Mouse (Mus musculus): ENCODE measurements around the gene Naa80. TPM values are rescaled to one million over a fixed set of nuclear protein-coding genes. Genes with fewer than 3 reads are reported as not detected.
A peak's percentile ranks its signal among the peaks of the same experiment; 100 is the strongest.

The Naa80 gene
- polyA plus RNA-seq, 1 experiment from 2014 or later = 15.2 TPM

DNA sequence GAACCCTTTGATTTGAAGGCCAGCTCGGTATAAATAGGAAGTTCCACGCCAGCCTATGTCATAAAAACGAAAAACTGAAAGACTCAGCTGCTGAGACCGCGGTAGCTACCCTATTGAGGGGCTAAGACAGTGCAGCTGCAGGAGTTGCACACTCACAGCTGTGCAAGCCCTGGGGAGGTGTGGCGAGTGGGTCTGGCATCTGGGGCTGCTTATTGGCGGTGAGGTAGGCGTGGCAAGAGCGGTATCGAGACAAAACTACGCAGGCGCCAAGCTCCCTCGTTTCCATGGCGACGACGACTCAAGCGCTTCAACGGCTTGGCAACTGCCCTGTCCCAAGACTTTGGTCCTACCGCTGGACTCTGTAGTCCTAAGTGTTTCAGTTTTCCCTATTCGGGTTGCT is 31.7 kb upstream of the Naa80 start, which contains the start of gene Zmynd10:
Gene Zmynd10 (plus strand): TSS at position 273 of the 400 bp plus-strand sequence.
- peaks cover 31% of the 10 kb centered on the region for H3K4me1 ChIP-seq (ENCODE audit: control insufficient read depth, insufficient read depth, low read length)
- H3K4me2 ChIP-seq = peak within 1 kb of the TSS; percentile 55
- H3K27ac ChIP-seq (ENCODE audit: low read depth, low read length) = no peak within 1 kb of the TSS

DNA sequence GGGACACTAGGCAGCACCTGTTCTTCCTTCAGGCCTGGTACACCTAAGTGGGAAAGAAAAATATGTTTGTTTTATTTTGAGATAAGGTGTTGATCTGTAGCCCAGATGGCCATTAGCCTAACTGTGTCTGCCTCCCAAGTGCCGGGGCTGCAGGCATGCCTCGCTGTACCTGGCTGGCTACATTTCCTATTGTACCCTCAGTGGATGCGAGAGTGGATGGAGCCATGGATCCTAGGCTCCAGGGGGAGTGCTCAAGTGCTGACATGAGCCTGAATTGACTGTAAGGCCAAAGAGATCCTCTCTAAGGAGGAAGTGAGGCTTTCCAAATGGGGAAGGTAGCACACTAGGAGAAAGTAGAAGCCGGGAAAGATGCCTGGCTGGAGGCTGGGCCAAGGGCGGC is 30.7 kb upstream of the Naa80 start:
- no peak overlapping the region for H3K9ac ChIP-seq (ENCODE audit: low read depth, low read length)
- H3K27me3 ChIP-seq (ENCODE audit: control insufficient read depth, insufficient read depth, low read length) = peaks cover 30% of the 10 kb centered on the region
- no peak overlapping the region for H3K4me3 ChIP-seq (ENCODE audit: low read depth, low read length)
- peaks cover 33% of the 10 kb centered on the region for H3K4me1 ChIP-seq (ENCODE audit: control insufficient read depth, insufficient read depth, low read length)
- H3K4me2 ChIP-seq = no peak overlapping the region
- no peak overlapping the region for H3K27ac ChIP-seq (ENCODE audit: low read depth, low read length)
- WGBS (ENCODE audit: insufficient replicate concordance) = 70% methylated on average over 5 of the region's 5 CpGs
- no peaks in the 10 kb centered on the region for H3K36me3 ChIP-seq (ENCODE audit: control insufficient read depth, insufficient read depth, low read length)
- no peaks in the 10 kb centered on the region for H3K9me3 ChIP-seq (replicated peaks; ENCODE audit: control insufficient read depth, low read length)
- ATAC-seq (replicated peaks; ENCODE audit: insufficient number of reproducible peaks, low FRiP score, low TSS enrichment) = no peak

More for the DNA sequence above, 31.7 kb upstream of the Naa80 start, which contains the start of gene Zmynd10:
- Histone ChIP-seq H3K4me3 (ENCODE audit: low read depth, low read length) (peak within 1 kb of the TSS; percentile 17), H3K9me3 (replicated peaks; ENCODE audit: control insufficient read depth, low read length) (no peaks in the 10 kb centered on the region), H3K9ac (ENCODE audit: low read depth, low read length) (peak within 1 kb of the TSS; percentile 6; the same call in 1 of the 2 replicates), H3K27me3 (ENCODE audit: control insufficient read depth, insufficient read depth, low read length) (peaks cover 30% of the 10 kb centered on the region), H3K36me3 (ENCODE audit: control insufficient read depth, insufficient read depth, low read length) (no peaks in the 10 kb centered on the region)
- WGBS (ENCODE audit: insufficient replicate concordance) = 5% methylated on average over 20 of the region's 20 CpGs
- peak; percentile 44; the same call in 1 of the 2 replicates for ATAC-seq (replicated peaks; ENCODE audit: insufficient number of reproducible peaks, low FRiP score, low TSS enrichment)

DNA sequence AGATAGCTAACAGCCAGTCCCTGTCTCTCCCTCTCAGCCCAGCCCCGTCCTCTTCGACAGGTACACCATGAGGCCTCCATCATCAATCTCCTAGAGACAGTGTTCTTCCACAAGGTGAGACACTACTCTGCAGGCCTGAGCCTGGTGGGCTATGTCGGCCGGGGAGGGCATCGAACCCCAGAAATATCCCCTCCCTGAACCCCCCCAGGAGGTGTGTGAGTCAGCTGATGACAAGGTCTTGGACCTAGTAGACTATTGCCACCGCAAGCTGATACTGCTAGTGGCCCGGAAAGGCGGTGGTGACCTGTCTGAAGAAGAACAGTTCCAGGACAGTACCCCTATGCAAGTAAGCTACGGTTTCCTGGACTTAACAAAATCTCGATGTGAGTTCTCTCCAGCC is 29.9 kb upstream of the Naa80 start:
- H3K36me3 ChIP-seq (ENCODE audit: control insufficient read depth, insufficient read depth, low read length) = no peaks in the 10 kb centered on the region
- 86% methylated on average over 10 of the region's 10 CpGs for WGBS (ENCODE audit: insufficient replicate concordance)
- no peak overlapping the region for H3K9ac ChIP-seq (ENCODE audit: low read depth, low read length)
- peaks cover 30% of the 10 kb centered on the region for H3K27me3 ChIP-seq (ENCODE audit: control insufficient read depth, insufficient read depth, low read length)
- no peaks in the 10 kb centered on the region for H3K9me3 ChIP-seq (replicated peaks; ENCODE audit: control insufficient read depth, low read length)
- H3K27ac ChIP-seq (ENCODE audit: low read depth, low read length) = no peak overlapping the region
- peaks cover 40% of the 10 kb centered on the region for H3K4me1 ChIP-seq (ENCODE audit: control insufficient read depth, insufficient read depth, low read length)
- no peak overlapping the region for H3K4me2 ChIP-seq
- H3K4me3 ChIP-seq (ENCODE audit: low read depth, low read length) = no peak overlapping the region
- no peak for ATAC-seq (replicated peaks; ENCODE audit: insufficient number of reproducible peaks, low FRiP score, low TSS enrichment)

DNA sequence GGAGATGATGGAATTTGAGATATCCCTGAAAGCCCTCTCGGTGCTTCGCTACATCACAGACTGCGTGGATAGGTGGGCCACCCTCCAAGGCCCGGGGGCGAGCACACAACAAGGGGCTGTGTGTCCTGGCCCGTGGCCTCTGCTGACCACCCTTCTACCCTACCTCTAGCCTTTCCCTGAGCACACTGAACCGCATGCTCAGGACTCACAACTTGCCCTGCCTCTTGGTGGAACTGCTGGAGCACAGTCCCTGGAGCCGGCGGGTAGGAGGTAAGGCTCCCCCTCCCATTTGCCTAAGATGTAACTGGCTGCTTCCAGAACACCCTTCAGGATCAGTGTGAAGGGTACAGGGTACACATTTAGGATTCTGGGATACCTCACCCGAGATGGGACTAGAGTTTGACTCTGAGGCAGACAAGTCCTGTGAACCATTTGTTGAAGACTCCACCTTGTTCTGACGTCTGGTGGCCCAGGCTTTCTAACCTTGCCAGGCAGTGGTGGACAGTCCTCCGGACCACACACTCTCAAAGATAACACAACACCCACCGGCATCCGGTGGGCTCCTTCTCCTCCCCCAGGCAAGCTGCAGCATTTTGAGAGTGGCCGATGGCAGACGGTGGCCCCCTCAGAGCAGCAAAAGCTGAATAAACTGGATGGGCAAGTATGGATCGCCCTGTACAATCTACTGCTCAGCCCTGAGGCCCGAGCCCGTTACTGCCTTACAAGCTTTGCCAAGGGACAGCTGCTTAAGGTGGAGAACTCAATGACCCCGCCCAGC is 29.2 kb upstream of the Naa80 start:
- H3K36me3 ChIP-seq (ENCODE audit: control insufficient read depth, insufficient read depth, low read length) = no peaks in the 10 kb centered on the region
- H3K4me3 ChIP-seq (ENCODE audit: low read depth, low read length) = no peak overlapping the region
- H3K4me1 ChIP-seq (ENCODE audit: control insufficient read depth, insufficient read depth, low read length) = peaks cover 42% of the 10 kb centered on the region
- H3K27ac ChIP-seq (ENCODE audit: low read depth, low read length) = no peak overlapping the region
- no peak for ATAC-seq (replicated peaks; ENCODE audit: insufficient number of reproducible peaks, low FRiP score, low TSS enrichment)
- H3K4me2 ChIP-seq = no peak overlapping the region
- H3K9me3 ChIP-seq (replicated peaks; ENCODE audit: control insufficient read depth, low read length) = no peaks in the 10 kb centered on the region
- no peak overlapping the region for H3K9ac ChIP-seq (ENCODE audit: low read depth, low read length)
- 73% methylated on average over 20 of the region's 20 CpGs for WGBS (ENCODE audit: insufficient replicate concordance)
- H3K27me3 ChIP-seq (ENCODE audit: control insufficient read depth, insufficient read depth, low read length) = peaks cover 30% of the 10 kb centered on the region

GRCm38 (mm10) chr9:107550491-107551116 is 28.1 kb upstream of the Naa80 start:
- peaks cover 42% of the 10 kb centered on the region for H3K4me1 ChIP-seq (ENCODE audit: control insufficient read depth, insufficient read depth, low read length)
- peak overlapping the region; percentile 56 for H3K4me3 ChIP-seq (ENCODE audit: low read depth, low read length)
- peak overlapping the region; percentile 98 for H3K4me2 ChIP-seq
- H3K36me3 ChIP-seq (ENCODE audit: control insufficient read depth, insufficient read depth, low read length) = no peaks in the 10 kb centered on the region
- H3K27ac ChIP-seq (ENCODE audit: low read depth, low read length) = no peak overlapping the region
- no peak for ATAC-seq (replicated peaks; ENCODE audit: insufficient number of reproducible peaks, low FRiP score, low TSS enrichment)
- H3K27me3 ChIP-seq (ENCODE audit: control insufficient read depth, insufficient read depth, low read length) = peaks cover 30% of the 10 kb centered on the region
- peak overlapping the region; percentile 77 for H3K9ac ChIP-seq (ENCODE audit: low read depth, low read length)
- WGBS (ENCODE audit: insufficient replicate concordance) = 28% methylated on average over 23 of the region's 23 CpGs
- H3K9me3 ChIP-seq (replicated peaks; ENCODE audit: control insufficient read depth, low read length) = no peaks in the 10 kb centered on the region

GRCm38 (mm10) chr9:107551117-107551889 is 27.4 kb upstream of the Naa80 start, which contains the start of gene Rassf1:
Gene Rassf1, plus strand, starts transcription at chr9:107551555.
- H3K9me3 ChIP-seq (replicated peaks; ENCODE audit: control insufficient read depth, low read length) = no peaks in the 10 kb centered on the region
- H3K27me3 ChIP-seq (ENCODE audit: control insufficient read depth, insufficient read depth, low read length) = peaks cover 30% of the 10 kb centered on the region
- H3K9ac ChIP-seq (ENCODE audit: low read depth, low read length) = peak within 1 kb of the TSS; percentile 77
- ATAC-seq (replicated peaks; ENCODE audit: insufficient number of reproducible peaks, low FRiP score, low TSS enrichment) = peak; percentile 40
- WGBS (ENCODE audit: insufficient replicate concordance) = 1% methylated on average over 63 of the region's 63 CpGs
- peak within 1 kb of the TSS; percentile 62; the same call in 1 of the 2 replicates for H3K27ac ChIP-seq (ENCODE audit: low read depth, low read length)
- peak within 1 kb of the TSS; percentile 56 for H3K4me3 ChIP-seq (ENCODE audit: low read depth, low read length)
- peaks cover 47% of the 10 kb centered on the region for H3K4me1 ChIP-seq (ENCODE audit: control insufficient read depth, insufficient read depth, low read length)
- H3K36me3 ChIP-seq (ENCODE audit: control insufficient read depth, insufficient read depth, low read length) = no peaks in the 10 kb centered on the region
- H3K4me2 ChIP-seq = peak within 1 kb of the TSS; percentile 98

- peak overlapping the region; percentile 56 for H3K4me3 ChIP-seq (ENCODE audit: low read depth, low read length)
- H3K4me2 ChIP-seq = peak overlapping the region; percentile 98
- H3K4me1 ChIP-seq (ENCODE audit: control insufficient read depth, insufficient read depth, low read length) = peaks cover 49% of the 10 kb centered on the region
- peak overlapping the region; percentile 62; the same call in 1 of the 2 replicates for H3K27ac ChIP-seq (ENCODE audit: low read depth, low read length)
- peak overlapping the region; percentile 77 for H3K9ac ChIP-seq (ENCODE audit: low read depth, low read length)
- no peaks in the 10 kb centered on the region for H3K9me3 ChIP-seq (replicated peaks; ENCODE audit: control insufficient read depth, low read length)
- H3K36me3 ChIP-seq (ENCODE audit: control insufficient read depth, insufficient read depth, low read length) = no peaks in the 10 kb centered on the region; the same call in 1 of the 2 replicates
- H3K27me3 ChIP-seq (ENCODE audit: control insufficient read depth, insufficient read depth, low read length) = peaks cover 30% of the 10 kb centered on the region
- ATAC-seq (replicated peaks; ENCODE audit: insufficient number of reproducible peaks, low FRiP score, low TSS enrichment) = no peak
- 12% methylated on average over 8 of the region's 8 CpGs for WGBS (ENCODE audit: insufficient replicate concordance)
Observed at GRCm38 (mm10) chr9:107551890-107552355, 26.8 kb upstream of the Naa80 start.

All from heart, embryonic 11.5 days (tissue).